Mouse (Mus musculus) liver, embryonic 14.5 days (tissue): ENCODE measurements at regions not wholly inside any gene's neighbourhood (a gene's known extent, or its start where the extent isn't known, plus 50 kb on each side); places are given as distances from the start of the nearest gene placed in this dataset.

Experiments used
- CTCF ChIP-seq: IDR thresholded peaks from 2 replicates; pipeline ENCODE4 v1.5.1; 2016; ENCODE audit warnings: antibody characterized with exemption, low read depth, control low read depth
- EP300 ChIP-seq: IDR thresholded peaks from 2 replicates; pipeline ENCODE4 v1.6.1; 2016; ENCODE audit warnings: antibody characterized with exemption, low read depth

DNA sequence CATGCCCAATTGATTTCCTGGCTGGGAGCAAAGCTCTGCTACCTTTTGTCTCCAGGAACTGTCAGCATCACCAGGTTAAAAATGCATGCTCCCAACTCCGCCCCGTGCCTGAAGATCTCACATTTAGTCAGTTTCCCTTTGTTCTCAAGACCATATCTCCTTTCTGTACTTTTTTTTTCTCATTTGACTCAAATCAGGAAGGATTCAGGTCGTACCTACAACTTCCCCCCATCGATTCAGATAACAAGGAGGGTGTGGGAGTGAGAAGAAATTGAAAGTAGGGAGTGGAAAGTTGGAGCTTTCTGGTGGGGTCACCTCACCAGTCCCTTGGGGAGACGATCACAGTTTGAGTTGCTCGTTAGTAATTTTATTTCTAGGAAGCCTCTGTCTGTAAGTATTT lies 141.2 kb upstream of the Klf3 start:
- TF ChIP-seq CTCF, result no peak
- no peak for TF ChIP-seq EP300
